Mouse (Mus musculus) layer of hippocampus, adult 8-10 months (tissue): ENCODE measurements at regions not wholly inside any gene's neighbourhood (a gene's known extent, or its start where the extent isn't known, plus 50 kb on each side); places are given as distances from the start of the nearest gene placed in this dataset.

ENCODE experiments used
- DNase-seq, 2 experiments: peaks; one replicate each; pipeline ENCODE4 v3.0.0; 2022; ENCODE audit warnings: low spot score in 2 of 2

- no peak for DNase-seq
Observed at GRCm38 (mm10) chr17:4928631-4929030, 65.5 kb upstream of the Arid1b start.

GRCm38 (mm10) chr17:4935268-4935667, 58.9 kb upstream of the Arid1b start:
- DNase-seq, result no peak

GRCm38 (mm10) chr17:4940589-4940988, 53.5 kb upstream of the Arid1b start:
- DNase-seq, result no peak

- no peak for DNase-seq
Observed at GRCm38 (mm10) chr17:4941286-4941800, 52.8 kb upstream of the Arid1b start.

GRCm38 (mm10) chr17:4942868-4943267, 51.3 kb upstream of the Arid1b start:
- DNase-seq, result no peak
